Mouse (Mus musculus) urinary bladder, postnatal 14 days (tissue): ENCODE measurements at regions not wholly inside any gene's neighbourhood (a gene's known extent, or its start where the extent isn't known, plus 50 kb on each side); places are given as distances from the start of the nearest gene placed in this dataset.

ENCODE experiments used
- DNase-seq: peaks from one replicate; pipeline ENCODE4 v3.0.0; 2021; ENCODE audit warnings: low spot score

- no peak for DNase-seq
Observed at GRCm38 (mm10) chr9:90326531-90326930, 55.9 kb upstream of the Tbc1d2b start.
